Mouse (Mus musculus) limb, embryonic 10.5 days (tissue): ENCODE results near the gene Prss44. TPM values are rescaled to one million over a fixed set of nuclear protein-coding genes. Genes with fewer than 3 reads are reported as not detected.

Experiments used
- DNase-seq: peaks from one replicate; pipeline ENCODE4 v3.0.0-alpha.2; 2017; ENCODE audit warnings: low spot score
- H3K27ac ChIP-seq: fragments of 300-500 bp; sonication (generic); 2 replicates; pipeline ENCODE4 v1.5.1; 2016; ENCODE audit warnings: mild to moderate bottlenecking
- H3K27me3 ChIP-seq: fragments of 300-500 bp; sonication (generic); 2 replicates; pipeline ENCODE4 v1.6.1; 2016; ENCODE audit warnings: low read depth, mild to moderate bottlenecking; ENCODE audit not compliant: poor library complexity, severe bottlenecking
- H3K36me3 ChIP-seq: fragments of 300-500 bp; sonication (generic); 2 replicates; pipeline ENCODE4 v1.6.1; 2016; ENCODE audit warnings: mild to moderate bottlenecking, moderate library complexity
- H3K4me1 ChIP-seq: fragments of 300-500 bp; sonication (generic); 2 replicates; pipeline ENCODE4 v1.6.1; 2016
- H3K4me3 ChIP-seq: fragments of 300-500 bp; sonication (generic); 2 replicates; pipeline ENCODE4 v1.5.1; 2016; ENCODE audit warnings: mild to moderate bottlenecking, moderate library complexity
- H3K9me3 ChIP-seq: fragments of 300-500 bp; sonication (generic); replicated peaks from 2 replicates; pipeline ENCODE4 v1.6.1; 2016; ENCODE audit warnings: mild to moderate bottlenecking
- WGBS: fragments of 180-500 bp; shearing (Covaris S2); methylation state at CpG from one replicate; pipeline ENCODE4 v1.1.7; 2016; 5-methylcytosine and 5-hydroxymethylcytosine counted together
- polyA plus RNA-seq: library from polyadenylated mRNA; unstranded; fragments of >200 nt; fragmentation: Nextera tagmentation; extraction: Ambion mirVana; gene quantifications from 2 replicates; pipeline ENCODE4 v1.2.1, GENCODE M21; 2016

Prss44 gene
- polyA plus RNA-seq, result not detected in 2 replicates

DNA sequence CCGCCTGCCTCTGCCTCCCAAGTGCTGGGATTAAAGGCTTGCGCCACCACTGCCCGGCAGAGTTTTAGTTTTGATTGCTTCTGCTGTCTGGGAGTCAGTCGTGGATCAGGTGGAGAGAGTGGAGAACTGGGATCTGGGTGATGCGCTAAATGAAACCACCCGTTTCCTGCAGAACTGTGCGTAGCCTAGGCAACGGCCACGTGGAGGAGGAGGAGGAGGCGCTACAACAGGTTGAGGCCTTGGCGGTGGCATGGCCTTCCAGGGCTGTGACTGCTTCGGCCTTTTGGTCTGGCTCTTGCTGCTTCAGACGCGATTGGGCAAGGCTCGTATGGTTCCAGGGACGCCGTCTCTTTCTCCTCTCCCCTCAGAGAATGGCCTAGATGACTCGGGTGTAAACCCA, at the start of gene Prss44:
TSS of gene Prss44 (plus strand) at position 206 of the 400 bp plus-strand sequence.
- peaks cover 6% of the 10 kb centered on the region; the same call in 1 of the 2 replicates for H3K4me1 ChIP-seq
- WGBS, result 61% methylated on average over 18 of the region's 18 CpGs
- no peak for DNase-seq
- H3K9me3 ChIP-seq, result no peaks in the 10 kb centered on the region
- H3K27ac ChIP-seq, result no peak within 1 kb of the TSS
- no peaks in the 10 kb centered on the region for H3K36me3 ChIP-seq
- no peak within 1 kb of the TSS for H3K4me3 ChIP-seq
- peaks cover 8% of the 10 kb centered on the region; the same call in 1 of the 2 replicates for H3K27me3 ChIP-seq

DNA sequence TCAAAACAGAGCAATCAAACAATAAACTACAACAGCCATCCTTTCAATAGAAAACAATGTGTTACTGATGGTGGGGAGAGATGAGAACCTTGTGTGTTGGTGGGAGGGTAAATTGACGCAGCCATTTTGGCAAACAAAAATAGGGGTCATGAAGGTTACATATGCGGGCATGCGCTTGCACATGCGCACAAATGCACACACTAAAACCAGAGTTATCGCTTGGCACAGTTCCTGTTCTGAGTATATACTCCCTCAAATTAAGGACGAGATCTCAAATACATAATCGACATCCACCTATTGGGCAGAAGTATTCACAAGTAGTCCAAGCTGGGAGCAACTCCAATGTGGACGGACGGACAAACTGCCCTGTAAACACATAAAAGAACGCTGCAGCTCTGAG, 41.5 kb upstream of the Prss44 start:
- 94% methylated on average over 10 of the region's 10 CpGs for WGBS

DNA sequence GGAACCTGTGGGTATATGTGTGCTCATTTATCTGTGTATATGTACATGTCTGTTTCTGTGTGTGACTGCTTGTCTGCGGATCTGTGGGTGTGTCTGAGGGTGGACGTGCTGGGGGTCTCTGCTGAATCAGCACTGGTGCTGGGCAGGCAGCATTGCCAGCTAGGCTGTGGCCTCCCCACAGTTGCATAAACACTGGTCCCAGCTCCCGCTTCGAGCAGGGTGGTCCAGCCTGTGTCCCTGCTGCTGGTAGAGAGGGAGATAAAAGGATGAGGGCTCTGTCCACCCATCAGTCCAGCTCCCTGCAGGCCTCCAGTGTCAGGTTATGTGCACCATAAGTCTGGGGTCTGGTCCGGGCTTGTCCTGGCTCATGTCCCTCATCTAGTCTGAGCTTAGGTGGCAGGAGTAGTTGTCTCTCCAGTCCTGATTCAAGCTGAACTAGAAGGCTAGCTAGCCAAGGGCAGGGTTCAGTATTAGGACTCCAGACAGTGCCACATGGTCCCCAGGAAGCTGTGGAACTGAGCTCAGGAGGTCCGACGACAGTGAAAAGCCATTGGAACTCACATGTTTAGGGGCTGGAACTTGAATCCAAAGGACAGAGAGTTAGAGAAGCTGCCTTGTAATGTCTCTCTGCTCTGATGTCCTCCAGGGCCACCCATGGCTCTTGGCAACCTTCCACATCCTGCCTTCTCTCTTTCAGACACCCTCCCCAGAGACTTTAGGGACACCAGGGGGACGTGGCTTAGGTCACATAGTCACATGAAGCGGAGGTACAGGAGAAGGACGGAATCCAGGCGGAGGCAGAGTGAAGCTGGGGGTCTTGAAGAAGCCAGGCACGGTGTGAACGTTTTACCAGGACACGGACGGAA, 39.2 kb upstream of the Prss44 start:
- DNase-seq, result no peak
- WGBS, result 80% methylated on average over 15 of the region's 15 CpGs
- Histone ChIP-seq H3K36me3 (no peaks in the 10 kb centered on the region), H3K4me3 (no peak overlapping the region), H3K27ac (peak overlapping the region; percentile 8; the same call in 1 of the 2 replicates), H3K9me3 (no peaks in the 10 kb centered on the region), H3K27me3 (peaks cover 24% of the 10 kb centered on the region), H3K4me1 (peaks cover 16% of the 10 kb centered on the region)

More for the DNA sequence above, 41.5 kb upstream of the Prss44 start:
- H3K36me3 ChIP-seq, result no peaks in the 10 kb centered on the region
- no peak for DNase-seq
- H3K27me3 ChIP-seq, result peaks cover 12% of the 10 kb centered on the region
- H3K9me3 ChIP-seq, result no peaks in the 10 kb centered on the region
- no peak overlapping the region for H3K27ac ChIP-seq
- H3K4me1 ChIP-seq, result 0 out of 2 replicates have a peak, but pooled peaks cover 5% of the 10 kb centered on the region
- no peak overlapping the region for H3K4me3 ChIP-seq

DNA sequence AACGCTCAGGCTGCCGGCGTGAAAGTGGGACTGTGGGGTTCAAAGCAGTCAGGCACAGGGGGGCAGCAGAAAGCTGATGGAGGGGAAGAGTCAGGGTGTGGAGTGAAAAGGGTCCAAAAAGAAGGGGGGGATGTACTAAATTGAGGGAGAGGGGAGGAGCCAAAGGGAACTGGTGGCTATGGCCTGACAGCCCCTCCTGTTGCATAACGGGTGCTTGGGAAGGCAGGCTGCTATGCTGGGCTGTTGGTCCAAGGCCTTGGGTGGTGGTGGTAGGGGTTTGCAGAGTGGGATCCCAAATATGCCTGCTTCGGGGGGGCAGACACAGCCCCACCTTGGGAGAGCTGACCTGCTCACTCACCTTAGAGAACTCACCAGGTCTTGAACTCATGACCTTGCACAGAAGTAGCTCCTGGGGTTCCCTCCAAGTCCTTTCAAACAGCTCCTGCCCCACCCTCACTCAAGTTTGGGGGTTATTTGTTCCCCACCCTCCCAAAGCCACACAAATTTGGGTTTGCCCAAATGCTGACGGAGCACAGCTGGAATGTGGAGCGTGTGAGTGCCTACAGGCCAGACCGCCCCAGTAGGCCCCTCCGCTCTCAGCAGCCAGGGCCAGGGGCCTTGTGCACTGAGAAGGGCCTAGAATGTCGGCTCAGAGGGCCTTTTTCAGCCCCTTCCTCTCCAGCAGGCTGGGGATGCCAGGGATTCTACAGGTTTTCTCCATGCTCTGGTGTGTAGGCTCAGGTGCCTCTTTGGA, 38.3 kb upstream of the Prss44 start:
- Histone ChIP-seq H3K4me1 (peaks cover 18% of the 10 kb centered on the region), H3K9me3 (no peaks in the 10 kb centered on the region), H3K4me3 (no peak overlapping the region), H3K36me3 (no peaks in the 10 kb centered on the region), H3K27ac (0 out of 2 replicates have a peak overlapping the region, but pooled peaks have one; percentile 6), H3K27me3 (peaks cover 32% of the 10 kb centered on the region)
- DNase-seq, result no peak
- 81% methylated on average over 10 of the region's 10 CpGs for WGBS

DNA sequence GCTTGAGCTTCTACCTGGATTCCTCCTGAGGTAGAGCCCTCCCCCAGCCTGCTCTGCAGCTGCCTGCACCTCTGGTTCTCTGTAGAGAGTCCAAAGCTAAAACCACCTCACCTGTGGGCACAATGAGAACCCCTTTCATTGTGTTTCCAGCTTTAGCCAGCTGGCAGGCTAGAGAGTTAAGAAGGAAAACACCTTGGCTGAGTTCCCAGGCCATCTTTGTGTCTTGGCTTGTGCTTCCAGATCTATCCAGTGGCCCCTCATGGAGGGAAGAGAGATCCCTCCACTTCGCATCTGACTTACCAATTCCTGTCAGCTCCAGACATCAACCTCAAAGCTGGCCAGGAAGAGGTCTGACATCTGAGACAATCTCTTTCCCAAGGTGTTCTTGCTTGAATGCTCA, 35.7 kb upstream of the Prss44 start:
- H3K4me3 ChIP-seq, result no peak overlapping the region
- H3K36me3 ChIP-seq, result no peaks in the 10 kb centered on the region
- no peak overlapping the region for H3K27ac ChIP-seq
- DNase-seq, result no peak
- H3K9me3 ChIP-seq, result no peaks in the 10 kb centered on the region
- WGBS, result 83% methylated on average over 1 of the region's 1 CpGs
- H3K27me3 ChIP-seq, result peaks cover 42% of the 10 kb centered on the region
- peaks cover 37% of the 10 kb centered on the region for H3K4me1 ChIP-seq

DNA sequence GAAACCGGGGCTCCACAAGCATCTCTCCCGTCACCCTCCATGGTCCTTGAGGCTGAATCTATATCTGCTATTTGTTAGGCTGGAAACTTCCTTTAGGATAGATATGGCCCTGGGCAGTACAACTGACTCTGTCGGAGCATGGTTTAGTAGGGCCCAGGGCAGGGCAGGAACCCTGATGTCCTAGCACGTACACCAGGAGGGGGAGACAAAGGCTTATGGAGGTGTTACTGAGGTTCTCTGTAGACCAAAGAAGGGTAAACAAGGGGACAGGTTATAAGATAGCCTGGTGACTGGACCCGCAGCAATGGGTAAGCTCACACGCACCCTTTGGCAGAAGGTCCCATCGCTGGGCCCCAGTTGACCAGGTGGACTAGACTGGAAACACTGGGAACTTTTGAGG, 35.2 kb upstream of the Prss44 start:
- Histone ChIP-seq H3K4me3 (no peak overlapping the region), H3K9me3 (no peaks in the 10 kb centered on the region), H3K4me1 (peaks cover 38% of the 10 kb centered on the region), H3K36me3 (no peaks in the 10 kb centered on the region), H3K27ac (no peak overlapping the region), H3K27me3 (peaks cover 42% of the 10 kb centered on the region)
- WGBS, result 82% methylated on average over 7 of the region's 7 CpGs
- DNase-seq, result no peak

DNA sequence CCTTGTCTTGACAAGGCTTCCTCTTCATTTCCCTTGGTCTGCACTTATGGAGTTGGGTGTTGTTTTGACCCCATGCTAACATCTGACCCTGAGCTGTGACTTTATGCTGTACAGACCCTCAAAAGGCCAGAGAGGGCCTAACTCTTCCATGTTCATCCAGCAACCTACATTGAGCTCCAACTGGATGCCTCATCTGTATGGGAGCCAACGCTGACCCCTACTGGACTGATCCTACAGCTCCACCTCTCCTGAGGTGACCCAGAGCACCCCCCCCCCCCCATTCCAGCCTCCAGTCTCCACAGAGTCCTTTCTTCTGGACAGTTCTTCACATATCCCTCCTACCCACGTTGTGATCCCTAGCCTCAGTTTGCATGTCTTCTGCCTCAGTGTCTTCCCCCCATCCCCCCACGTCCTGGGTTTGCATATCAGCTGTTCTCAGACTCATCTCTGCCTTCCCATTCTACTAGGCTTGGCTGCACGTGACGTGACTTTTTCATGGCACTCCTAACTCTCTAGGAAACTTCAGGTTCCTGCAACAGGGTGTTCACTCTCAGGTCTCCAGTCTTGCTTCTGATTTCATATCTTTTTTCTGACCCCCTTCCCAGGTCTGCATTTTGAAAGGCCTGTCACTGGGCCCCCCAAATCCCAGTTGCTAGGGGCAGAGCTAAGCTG, 34.4 kb upstream of the Prss44 start:
- no peak for DNase-seq
- Histone ChIP-seq H3K4me1 (peaks cover 45% of the 10 kb centered on the region), H3K9me3 (no peaks in the 10 kb centered on the region), H3K27ac (no peak overlapping the region), H3K4me3 (no peak overlapping the region), H3K27me3 (peaks cover 42% of the 10 kb centered on the region), H3K36me3 (no peaks in the 10 kb centered on the region)
- 47% methylated on average over 5 of the region's 5 CpGs for WGBS

DNA sequence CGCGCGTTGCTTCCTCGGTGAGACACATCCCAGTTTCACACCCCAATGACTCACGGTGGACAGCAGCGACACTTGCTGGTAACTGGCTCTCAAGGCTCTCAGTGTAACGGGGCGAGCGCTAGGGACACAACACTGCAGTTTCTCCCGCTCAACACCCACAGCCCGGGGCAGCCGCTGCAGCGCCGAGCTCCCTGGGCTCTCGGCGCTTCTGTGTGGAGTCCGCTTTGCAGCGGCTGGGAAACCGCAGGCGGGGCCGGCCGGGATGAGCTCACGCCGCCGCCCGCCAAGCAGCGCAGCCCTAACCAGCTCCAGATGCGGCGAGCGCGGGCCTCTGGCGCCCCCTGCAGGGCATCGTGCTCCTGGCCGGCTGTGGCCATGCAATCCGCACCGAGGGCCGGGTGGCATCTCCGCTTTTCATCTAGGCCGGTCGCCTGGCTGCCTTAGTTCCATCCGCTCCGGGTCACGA, 32.5 kb upstream of the Prss44 start:
- DNase-seq, result peak; percentile 99
- Histone ChIP-seq H3K4me1 (peaks cover 40% of the 10 kb centered on the region), H3K27ac (peak overlapping the region; percentile 85), H3K4me3 (peak overlapping the region; percentile 60), H3K27me3 (peaks cover 42% of the 10 kb centered on the region), H3K36me3 (no peaks in the 10 kb centered on the region), H3K9me3 (no peaks in the 10 kb centered on the region)
- under 1% methylated on average over 43 of the region's 43 CpGs for WGBS

DNA sequence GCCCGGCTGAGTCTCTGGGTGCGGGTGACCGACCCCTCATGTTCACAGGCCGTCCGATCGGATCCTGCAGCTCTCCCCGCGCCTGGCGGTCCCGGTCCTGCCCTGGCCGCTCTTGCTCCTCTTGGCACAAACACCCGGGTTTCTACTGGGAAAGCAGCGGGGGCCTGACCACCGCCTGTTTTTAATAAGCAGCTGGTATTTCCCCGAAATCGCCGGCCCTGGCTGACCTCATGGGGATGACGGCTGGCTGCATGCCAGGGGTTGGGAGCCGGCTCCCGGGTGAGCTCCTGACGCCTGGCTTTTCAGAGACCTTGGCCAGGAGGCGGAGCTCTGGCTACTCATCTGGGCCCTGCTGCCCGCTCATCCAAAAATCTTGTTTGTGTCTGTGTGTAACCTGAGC, 32.1 kb upstream of the Prss44 start:
- H3K27ac ChIP-seq, result peak overlapping the region; percentile 85
- no peaks in the 10 kb centered on the region for H3K36me3 ChIP-seq
- peak; percentile 89 for DNase-seq
- no peaks in the 10 kb centered on the region for H3K9me3 ChIP-seq
- peaks cover 41% of the 10 kb centered on the region for H3K27me3 ChIP-seq
- peak overlapping the region; percentile 60 for H3K4me3 ChIP-seq
- WGBS, result under 1% methylated on average over 23 of the region's 23 CpGs
- H3K4me1 ChIP-seq, result peaks cover 40% of the 10 kb centered on the region

DNA sequence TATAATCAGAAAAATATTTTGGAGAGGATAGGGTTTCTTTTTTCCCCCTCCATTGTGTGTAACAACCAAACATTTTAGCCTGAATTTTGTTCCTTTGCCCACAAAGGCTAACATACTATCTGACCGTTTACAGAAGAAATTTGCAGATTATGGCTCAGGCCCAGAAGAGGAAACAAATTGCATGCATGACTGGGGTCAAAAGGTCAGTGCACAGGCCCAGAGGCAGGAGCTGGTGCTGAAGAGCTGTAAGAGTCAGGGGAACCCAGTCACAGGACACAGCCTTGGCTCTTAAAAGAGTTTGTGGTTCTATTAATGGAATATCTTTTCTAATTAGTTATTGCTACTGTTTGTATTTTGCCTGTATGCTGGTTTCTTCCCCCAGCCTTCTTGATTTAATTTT, 30.2 kb upstream of the Prss44 start:
- WGBS, result 16% methylated on average over 1 of the region's 1 CpGs
- Histone ChIP-seq H3K4me3 (no peak overlapping the region), H3K27ac (no peak overlapping the region), H3K36me3 (no peaks in the 10 kb centered on the region), H3K4me1 (peaks cover 37% of the 10 kb centered on the region), H3K27me3 (peaks cover 23% of the 10 kb centered on the region), H3K9me3 (no peaks in the 10 kb centered on the region)
- no peak for DNase-seq

DNA sequence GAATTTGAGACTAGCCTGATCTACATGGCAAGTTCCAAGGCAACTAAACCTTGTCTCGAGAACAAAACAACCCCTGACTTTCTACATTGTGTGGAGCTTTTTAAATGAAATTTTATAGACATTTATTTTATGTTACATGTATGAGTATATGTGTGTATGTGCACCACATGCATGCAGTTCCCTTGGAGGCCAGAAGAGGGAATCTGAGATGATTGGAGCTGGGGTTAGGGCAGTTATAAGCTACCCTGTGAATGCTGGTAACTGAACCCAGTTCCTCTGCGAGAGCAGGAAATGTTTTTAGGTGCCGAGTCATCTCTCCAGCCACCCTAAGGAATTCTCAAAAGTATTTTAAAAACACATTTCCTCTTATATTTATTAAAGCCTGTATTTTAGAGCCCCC, 25.6 kb upstream of the Prss44 start:
- H3K27ac ChIP-seq, result no peak overlapping the region
- H3K27me3 ChIP-seq, result no peaks in the 10 kb centered on the region
- H3K4me1 ChIP-seq, result peaks cover 9% of the 10 kb centered on the region; the same call in 1 of the 2 replicates
- no peaks in the 10 kb centered on the region for H3K9me3 ChIP-seq
- 92% methylated on average over 3 of the region's 3 CpGs for WGBS
- no peak for DNase-seq
- H3K4me3 ChIP-seq, result no peak overlapping the region
- H3K36me3 ChIP-seq, result no peaks in the 10 kb centered on the region

DNA sequence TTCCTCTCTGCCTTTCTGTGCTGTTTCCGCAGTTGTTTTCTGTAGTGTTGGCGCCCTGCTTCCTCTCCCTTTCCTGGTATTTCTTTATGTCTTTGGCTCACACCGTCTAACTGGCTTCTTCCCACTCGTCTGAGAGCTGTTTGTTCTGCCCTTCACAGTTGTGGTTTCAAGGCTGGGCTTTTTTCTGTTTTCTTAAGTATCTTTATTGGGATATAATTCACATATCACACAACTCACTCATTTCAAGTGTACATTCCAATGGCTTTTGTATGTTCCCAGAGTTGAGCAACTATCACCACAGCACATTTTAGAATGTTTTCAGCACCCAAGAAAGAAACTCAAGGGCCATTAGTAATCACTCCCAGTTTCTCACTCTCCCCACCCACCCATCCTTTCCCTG, 23.3 kb upstream of the Prss44 start:
- DNase-seq, result no peak
- Histone ChIP-seq H3K4me1 (no peaks in the 10 kb centered on the region), H3K27me3 (no peaks in the 10 kb centered on the region), H3K36me3 (no peaks in the 10 kb centered on the region), H3K4me3 (no peak overlapping the region), H3K9me3 (no peaks in the 10 kb centered on the region), H3K27ac (no peak overlapping the region)
- 79% methylated on average over 4 of the region's 4 CpGs for WGBS
